In the genomic region with DNA sequence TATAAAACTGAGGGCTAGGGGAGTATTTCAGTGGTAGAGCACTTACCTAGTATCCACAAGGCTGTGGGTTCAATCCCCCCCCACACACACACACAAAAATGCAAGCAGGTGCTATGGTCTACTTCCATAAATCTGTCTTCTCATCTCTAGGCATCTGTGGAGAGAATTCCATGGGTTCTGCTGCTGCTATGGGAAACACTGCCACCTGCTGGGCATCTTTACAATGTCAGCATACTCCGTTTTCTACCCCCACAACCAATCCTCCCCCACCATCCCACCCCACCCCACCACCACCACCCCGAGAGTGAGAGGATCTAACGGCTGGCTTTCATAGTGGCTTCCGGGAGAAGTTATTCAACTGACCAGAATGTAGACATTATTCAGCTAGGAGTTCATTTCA, we compare ENCODE assay signal across 9 mouse cellular contexts. TPM values are rescaled to one million over a fixed set of nuclear protein-coding genes. Genes with fewer than 3 reads are reported as not detected.
DNase-seq lines count a peak whose midpoint lies in the region; ATAC-seq lines count a peak whose summit lies in the region.
"Had no signal": no experiment of that assay in that cellular context is flagged by ENCODE, and none has a peak within 500 bp of the region (broad histone marks: within the 10 kb centered on the region; RNA-seq: fewer than 3 reads in every experiment).

No protein-coding gene starts in this region.

- no peak overlapping the region for H3K27ac ChIP-seq in forebrain, embryonic 11.5 days (ENCODE audit: low read depth, low read length)
- H3K27ac ChIP-seq in midbrain, embryonic 14.5 days (replicated peaks; ENCODE audit: low read depth, low read length): no peak overlapping the region

- no peak for ATAC-seq in forebrain, embryonic 11.5 days (replicated peaks; ENCODE audit: low FRiP score)
- no peak for ATAC-seq in midbrain, embryonic 14.5 days (ENCODE audit: low FRiP score, low TSS enrichment)

- no peaks in the 10 kb centered on the region for H3K4me1 ChIP-seq in forebrain, embryonic 11.5 days (replicated peaks; ENCODE audit: control insufficient read depth, insufficient read depth, low read length)
- no peaks in the 10 kb centered on the region for H3K4me1 ChIP-seq in midbrain, embryonic 14.5 days (ENCODE audit: control insufficient read depth, insufficient read depth, low read length)

- H3K9ac ChIP-seq in forebrain, embryonic 11.5 days (ENCODE audit: low read length): no peak overlapping the region
- H3K9ac ChIP-seq in midbrain, embryonic 14.5 days (replicated peaks; ENCODE audit: low read length): no peak overlapping the region

- no peak overlapping the region for H3K4me3 ChIP-seq in forebrain, embryonic 11.5 days (ENCODE audit: low read depth, low read length)
- no peak overlapping the region for H3K4me3 ChIP-seq in midbrain, embryonic 14.5 days (replicated peaks; ENCODE audit: low read depth, low read length)

- H3K27me3 ChIP-seq in forebrain, embryonic 11.5 days (ENCODE audit: control insufficient read depth, insufficient read depth, low read length): no peaks in the 10 kb centered on the region
- H3K27me3 ChIP-seq in midbrain, embryonic 14.5 days (ENCODE audit: control insufficient read depth, insufficient read depth, low read length): no peaks in the 10 kb centered on the region

- DNase-seq in urinary bladder, postnatal 14 days (ENCODE audit: low spot score): peak; percentile 67
- no peak for DNase-seq in urinary bladder, adult 2 months (ENCODE audit: low spot score)
- DNase-seq in c-Kit-positive CD71-negative TER-119-negative erythroid progenitor cells, embryonic 14.5 days (ENCODE audit: low read depth): peak; percentile 53
- peak; percentile 82 for DNase-seq in forebrain, embryonic 11.5 days (ENCODE audit: low spot score)
- DNase-seq in hindlimb bud, embryonic 11.5 days (ENCODE audit: extremely low spot score, low read depth, low spot score): peak; percentile 61
- peak; percentile 67 to 80 for DNase-seq in left cerebral cortex, postnatal 14 days (ENCODE audit: low spot score in 2 of 2)
- DNase-seq in midbrain, embryonic 14.5 days: peak; percentile 83
- DNase-seq in thymus, adult 18-20 months: peak; percentile 7 to 15

- intact Hi-C loops in left cerebral cortex, postnatal 14 days (cut with DNase I): loop anchor here (5.0 to 10.0 kb wide), 3 partner anchors 70 to 207 kb away; partner anchors contain the start of genes Hspa2 and Zbtb25

- 19% methylated on average over 4 of the region's 4 CpGs for WGBS in forebrain, embryonic 11.5 days
- WGBS in midbrain, embryonic 14.5 days: 13% methylated on average over 4 of the region's 4 CpGs

- H3K36me3 ChIP-seq in forebrain, embryonic 11.5 days (ENCODE audit: control insufficient read depth, insufficient read depth, low read length): no peaks in the 10 kb centered on the region
- H3K36me3 ChIP-seq in midbrain, embryonic 14.5 days (ENCODE audit: control insufficient read depth, insufficient read depth, low read length): no peaks in the 10 kb centered on the region

- no peak overlapping the region for H3K4me2 ChIP-seq in forebrain, embryonic 11.5 days (ENCODE audit: low read depth, low read length, severe bottlenecking)
- H3K4me2 ChIP-seq in midbrain, embryonic 14.5 days (ENCODE audit: low read length): no peak overlapping the region

- H3K9me3 ChIP-seq in forebrain, embryonic 11.5 days (ENCODE audit: control insufficient read depth, low read length): no peaks in the 10 kb centered on the region
- no peaks in the 10 kb centered on the region for H3K9me3 ChIP-seq in midbrain, embryonic 14.5 days (ENCODE audit: control insufficient read depth, low read length)

RNA-seq across cellular contexts. Expression of gene Ppp1r36, which starts 54.7 kb away (rescaled TPM):
- 11.8 TPM in 2 replicates for polyA plus RNA-seq in urinary bladder, adult 2 months (2012; rRNA removed)
- polyA plus RNA-seq in forebrain, embryonic 11.5 days (2014; fragmentation: Nextera tagmentation; extraction: Ambion mirVana): 0.35 and 0.56 TPM in 2 replicates
- 1 to 10 TPM in 1 of 2 experiments, under 1 TPM in 1; 0.79 to 1.1 TPM for total RNA-seq in left cerebral cortex, postnatal 14 days (2021)
- 0.34 and 0.50 TPM in 2 replicates for polyA plus RNA-seq in midbrain, embryonic 14.5 days (2014; fragmentation: Nextera tagmentation; extraction: Ambion mirVana)
- total RNA-seq: gastrocnemius, postnatal 36 days had no signal

RNA-seq across cellular contexts. Expression of gene Plekhg3, which starts 58.6 kb away (rescaled TPM):
- polyA plus RNA-seq in urinary bladder, adult 2 months (2012; rRNA removed): 56.5 and 62.8 TPM in 2 replicates
- 1.0 and 1.3 TPM in 2 replicates for polyA plus RNA-seq in forebrain, embryonic 11.5 days (2014; fragmentation: Nextera tagmentation; extraction: Ambion mirVana)
- 1 to 10 TPM; 7.0 to 9.7 TPM for total RNA-seq in left cerebral cortex, postnatal 14 days (2021)
- 0.20 and 1.1 TPM in 2 replicates for polyA plus RNA-seq in midbrain, embryonic 14.5 days (2014; fragmentation: Nextera tagmentation; extraction: Ambion mirVana)

Comparison
In these comparisons a context has a peak if more than half of its experiments do, and no peak if none do; other contexts are left out.
1. RNA of gene Plekhg3, which starts 58.6 kb away (polyA plus RNA-seq): 56.5 to 62.8 TPM in urinary bladder, adult 2 months; 0.20 to 1.1 TPM in midbrain, embryonic 14.5 days and 1.0 to 1.3 TPM in forebrain, embryonic 11.5 days; every median in the first group is over 10 times any median in the second.